Mouse (Mus musculus): Measurements from ENCODE around the gene Rras.

DNA sequence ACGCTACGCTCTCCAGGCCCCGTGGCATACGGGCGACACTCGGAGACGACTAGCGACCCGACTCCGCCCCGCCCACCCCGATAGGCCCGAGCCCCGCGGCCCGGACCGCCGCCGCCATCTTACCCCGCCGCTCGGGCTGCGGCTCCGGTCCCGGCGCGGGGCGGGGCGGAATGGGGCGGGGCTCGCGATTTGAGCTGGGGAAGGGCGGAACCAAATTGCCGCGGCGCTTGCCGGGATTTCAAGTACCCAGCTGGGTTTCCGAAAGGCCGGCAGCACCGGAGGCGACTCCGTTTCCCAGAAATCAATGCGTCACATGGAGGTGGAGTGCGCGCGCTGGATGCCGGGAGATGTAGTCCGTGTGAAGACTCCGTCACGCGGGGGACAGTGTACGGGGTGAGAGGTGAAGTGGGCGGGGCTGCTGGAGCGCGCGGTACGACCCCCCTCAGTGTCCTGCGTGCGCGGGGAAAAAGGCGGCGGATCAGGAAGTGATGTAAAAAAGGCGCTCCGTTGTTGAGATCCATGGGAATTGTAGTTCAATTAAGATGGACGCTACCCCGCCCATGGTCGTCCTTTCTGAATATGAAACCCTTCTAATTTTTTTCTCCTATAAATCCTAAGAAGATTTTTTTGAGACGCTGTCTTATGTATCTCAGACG is 1.7 kb upstream of the Rras start, which contains the start of gene Scaf1:
- TF ChIP-seq CTCF (IDR thresholded peaks at IDR 0.05; ENCODE audit: low read depth, low read length) = no peak
- no peak for TF ChIP-seq POLR2AphosphoS5 (IDR thresholded peaks at IDR 0.05; ENCODE audit: insufficient replicate concordance, low read depth, low read length)
- no peak for TF ChIP-seq GATA1 (IDR thresholded peaks at IDR 0.05; ENCODE audit: borderline replicate concordance, low read length)
- no peak for TF ChIP-seq GATA2 (IDR thresholded peaks at IDR 0.05; ENCODE audit: borderline replicate concordance, low read depth, low read length)
